Mouse (Mus musculus): ENCODE results near the gene Capn1.

The Capn1 gene

DNA sequence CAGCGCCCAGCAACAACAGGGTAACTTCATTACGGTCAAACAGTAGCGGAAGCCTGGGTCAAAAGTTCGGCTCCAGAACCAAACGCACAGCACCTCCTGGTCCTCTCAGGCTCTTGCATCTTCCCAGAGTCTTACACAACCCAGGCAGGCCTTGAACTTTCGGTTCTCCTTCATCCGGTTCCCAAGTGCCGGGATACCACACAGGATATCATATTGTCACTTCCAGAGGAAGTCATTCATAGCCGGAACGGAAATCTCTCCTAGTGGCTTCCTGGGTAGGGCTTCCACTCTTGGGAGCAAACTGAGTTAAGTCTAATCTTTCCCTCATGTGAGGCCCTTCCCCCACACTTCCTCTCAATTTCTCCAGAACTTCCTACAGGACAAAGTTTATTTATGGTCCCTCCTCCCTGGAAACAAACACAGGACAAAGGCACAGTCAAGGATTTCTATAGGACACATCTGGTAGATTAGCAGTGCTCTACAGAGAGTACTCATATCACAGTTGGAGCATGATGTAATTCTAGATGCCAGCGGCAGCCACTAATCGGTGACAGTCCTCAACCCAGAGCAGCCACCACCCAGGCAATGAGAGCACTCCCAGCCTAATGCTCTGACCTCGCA, 63.5 kb downstream of the Capn1 start:
- DNase-seq, result peak; percentile 83

DNA sequence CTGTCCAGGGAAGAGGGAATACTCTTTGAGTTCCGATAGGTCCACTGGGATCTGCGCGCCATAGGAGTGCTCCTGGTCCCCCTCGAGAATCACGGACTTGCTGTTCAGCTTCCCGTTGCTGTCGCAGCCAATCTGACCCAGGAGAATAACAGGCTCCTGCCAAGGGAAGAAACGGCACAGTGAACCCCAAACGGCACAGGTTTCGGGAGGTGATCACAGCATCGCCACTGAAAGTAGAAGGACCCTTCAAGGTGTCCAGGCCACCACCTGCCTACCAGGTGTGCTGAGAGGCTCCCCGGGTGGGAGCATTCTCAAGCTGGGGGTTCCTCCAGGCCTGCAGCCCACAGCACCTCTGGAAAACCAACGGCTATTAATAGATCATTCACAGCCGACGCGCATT, 64.1 kb downstream of the Capn1 start:
- DNase-seq, result no peak

DNA sequence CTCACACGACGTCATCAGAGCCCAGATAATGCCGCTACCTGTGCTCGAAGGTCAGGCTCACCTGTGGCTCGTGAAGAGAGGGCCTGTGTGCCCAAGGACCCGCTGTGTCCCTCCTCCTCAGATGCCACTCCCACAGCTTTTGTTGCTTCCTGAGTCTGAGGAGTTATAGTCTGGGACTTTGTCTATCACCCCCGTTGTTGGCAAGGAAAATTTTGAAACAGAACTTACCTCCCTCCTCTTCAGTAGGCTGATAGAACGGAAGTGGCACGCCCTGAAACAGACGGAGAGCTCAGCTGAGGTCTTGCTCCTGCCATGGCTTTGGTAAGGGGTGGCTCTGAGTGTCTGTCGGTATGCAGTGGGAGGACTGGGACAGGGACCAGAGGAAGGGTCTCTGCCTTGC, 65.5 kb downstream of the Capn1 start:
- no peak for DNase-seq

DNA sequence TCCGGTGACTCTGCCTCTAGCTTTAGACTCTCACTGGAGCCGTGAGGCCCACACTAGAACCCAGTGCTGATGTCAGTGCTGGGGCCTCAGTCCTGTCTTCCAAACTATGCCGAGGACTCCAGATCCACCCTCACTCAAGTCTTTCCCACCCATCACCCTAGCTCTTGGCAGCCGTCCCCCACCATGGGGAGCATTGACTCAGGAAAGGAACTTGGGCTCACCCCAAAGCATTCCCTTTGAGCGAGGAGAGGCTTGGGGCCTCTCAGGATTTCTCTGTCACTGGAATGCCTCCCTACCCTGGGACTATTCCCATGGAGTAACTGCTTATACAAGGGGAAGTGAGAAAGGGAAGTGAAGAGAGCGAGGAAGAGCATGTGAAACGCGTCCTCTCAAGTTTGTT, 69.8 kb downstream of the Capn1 start:
- no peak for DNase-seq

DNA sequence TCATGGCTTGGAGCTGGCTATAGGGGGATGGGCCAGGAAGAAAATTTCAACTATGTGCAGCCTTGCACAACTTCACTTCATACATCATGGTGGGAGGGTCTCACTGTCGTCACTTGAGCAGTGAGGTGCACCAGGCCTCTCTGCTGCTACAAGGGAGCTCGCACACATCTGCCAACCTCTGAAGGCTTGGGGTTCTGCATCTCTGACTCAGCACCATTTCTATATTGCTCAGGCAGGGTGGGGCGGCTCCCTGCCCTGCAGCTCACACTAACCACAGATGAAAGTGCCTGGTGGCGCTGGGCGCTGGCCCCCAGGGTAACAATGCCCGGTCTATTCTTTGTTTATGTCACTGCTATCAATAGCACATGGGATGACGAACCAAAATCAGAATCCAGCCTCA, 70.7 kb downstream of the Capn1 start:
- DNase-seq, result no peak

DNA sequence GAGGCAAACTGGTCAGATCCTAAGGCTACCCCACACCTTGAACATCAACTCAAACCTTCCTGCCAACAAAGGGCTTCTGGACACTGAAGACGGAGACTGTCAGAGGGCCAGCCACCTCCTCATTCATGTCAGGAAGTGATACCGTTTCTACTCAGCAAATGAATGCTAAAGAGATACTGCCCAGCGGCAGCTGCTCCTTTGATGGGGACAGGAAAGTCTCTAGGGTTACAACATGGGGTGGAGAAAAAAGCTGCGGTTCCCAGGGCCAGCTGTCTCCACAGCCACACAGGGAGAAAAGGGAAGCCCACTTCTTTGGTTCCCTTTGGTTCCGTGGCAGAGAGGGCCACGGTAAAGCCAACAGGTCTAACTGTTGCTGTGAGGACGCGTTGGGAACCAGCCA, 71.6 kb downstream of the Capn1 start:
- DNase-seq, result no peak

DNA sequence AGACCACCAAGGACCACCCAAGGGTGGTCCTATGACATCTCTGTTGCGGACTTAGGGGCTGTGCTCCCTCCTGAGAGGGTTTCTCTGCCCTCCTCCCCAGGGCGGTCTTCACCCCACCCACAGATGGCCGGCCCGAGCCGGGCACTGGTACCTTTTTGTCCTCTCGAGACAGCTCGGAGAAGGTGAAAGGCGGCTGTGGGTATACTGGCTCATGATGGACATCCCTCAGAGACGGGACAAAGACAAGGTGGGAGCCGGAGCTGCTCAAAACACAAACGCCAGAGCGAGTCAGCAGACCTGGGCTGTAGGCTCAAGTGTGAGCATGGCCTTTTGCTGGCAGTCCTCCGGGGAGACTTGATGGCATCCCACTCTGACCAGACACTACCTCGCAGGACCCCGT, 72.3 kb downstream of the Capn1 start:
- no peak for DNase-seq

DNA sequence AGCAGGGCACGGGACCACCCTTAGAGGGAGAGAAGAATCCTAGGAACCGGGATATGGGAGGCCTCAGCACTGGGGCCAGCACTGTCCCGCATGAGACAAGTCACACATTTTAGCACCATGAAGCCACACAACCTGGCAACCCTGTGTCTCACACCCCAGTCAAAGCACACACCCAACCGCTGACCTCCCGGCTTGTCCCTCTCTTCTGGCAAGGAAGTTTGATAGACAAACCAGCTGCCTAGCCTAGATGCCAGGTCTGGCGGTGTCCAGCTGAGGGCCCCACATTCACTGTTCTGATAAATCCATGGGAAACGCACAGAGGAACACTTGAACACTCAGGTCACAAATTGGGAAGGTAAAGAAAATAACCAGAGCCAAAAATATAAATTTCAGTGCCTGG, 73.1 kb downstream of the Capn1 start:
- no peak for DNase-seq

DNA sequence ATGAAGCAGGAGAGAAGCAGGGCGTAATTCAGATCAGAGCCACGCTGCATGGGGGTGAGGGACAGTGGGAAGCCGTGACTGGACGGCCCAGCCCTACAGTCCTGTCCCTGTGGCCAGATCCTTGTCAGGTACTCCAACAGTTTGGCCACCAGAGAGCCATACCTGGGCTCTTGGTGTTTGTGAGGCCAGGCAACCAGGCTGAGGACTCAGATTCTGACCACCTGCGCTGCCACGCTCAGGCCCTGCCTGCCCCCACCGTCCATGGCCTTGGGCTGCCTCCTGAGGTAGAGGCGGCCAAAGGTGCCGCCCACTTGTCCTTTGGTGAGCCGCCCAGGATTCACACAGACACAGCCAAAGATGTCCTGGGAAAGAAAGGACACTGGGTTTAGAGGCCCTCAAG, 75.0 kb downstream of the Capn1 start:
- DNase-seq, result peak; percentile 38

DNA sequence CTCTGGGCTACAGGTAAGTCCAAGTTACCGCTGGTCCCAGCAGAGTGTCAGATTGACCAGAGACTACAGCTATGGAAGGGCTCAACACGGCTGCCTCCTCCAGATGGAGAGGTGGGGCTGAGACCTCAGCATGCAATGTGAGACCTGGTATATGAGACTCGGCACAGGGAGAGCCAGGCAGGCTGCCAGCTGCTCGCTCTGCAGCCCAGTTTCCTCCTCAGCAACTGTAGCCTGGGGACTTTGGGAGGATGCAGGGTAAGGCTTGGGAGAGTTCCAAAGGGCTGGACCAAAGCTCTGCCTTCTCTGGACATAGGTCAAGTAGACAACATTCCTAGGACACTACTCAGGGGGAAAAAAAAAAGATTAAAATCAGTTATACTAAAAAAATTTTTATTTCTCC, 75.5 kb downstream of the Capn1 start:
- peak; percentile 95 for DNase-seq

DNA sequence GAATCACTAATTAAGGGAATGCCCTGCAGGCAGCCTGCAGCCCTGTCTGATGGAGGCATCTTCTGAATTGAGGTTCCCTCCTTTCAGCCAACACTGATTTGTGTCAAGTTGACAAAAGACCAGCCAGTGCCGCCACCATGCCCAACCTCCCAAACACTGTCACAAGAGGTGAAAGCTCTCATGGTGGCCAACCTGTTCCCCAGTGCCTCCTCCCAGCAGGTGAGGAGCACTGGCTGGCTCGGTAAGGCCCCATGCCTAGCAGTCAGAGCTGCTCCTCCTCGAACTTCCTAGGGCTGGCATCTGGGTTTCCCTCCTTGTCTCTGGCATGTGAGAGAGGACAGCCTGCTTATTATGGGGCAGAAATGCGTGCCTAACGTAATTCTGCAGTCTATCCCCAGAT, 76.0 kb downstream of the Capn1 start:
- DNase-seq, result no peak

Data from kidney, postnatal 14 days (tissue).